Mouse (Mus musculus) splenic B cell, adult 2 months (primary cell): Measurements from ENCODE around the gene Cdrt4.

ENCODE experiments used
- DNase-seq: peaks from one replicate; pipeline ENCODE4 v3.0.0-alpha.2; 2011; ENCODE audit warnings: low read depth, low spot score
- H3K27me3 ChIP-seq: 2 replicates; pipeline ENCODE4 v1.6.1; 2012; ENCODE audit warnings: mild to moderate bottlenecking, low read length, moderate library complexity, mixed read lengths; ENCODE audit not compliant: control insufficient read depth, poor library complexity, insufficient read depth, severe bottlenecking
- H3K36me3 ChIP-seq: 2 replicates; pipeline ENCODE4 v1.6.1; 2012; ENCODE audit warnings: mild to moderate bottlenecking, low read length, moderate library complexity, mixed read lengths; ENCODE audit not compliant: control insufficient read depth, poor library complexity, insufficient read depth, severe bottlenecking

Gene Cdrt4

DNA sequence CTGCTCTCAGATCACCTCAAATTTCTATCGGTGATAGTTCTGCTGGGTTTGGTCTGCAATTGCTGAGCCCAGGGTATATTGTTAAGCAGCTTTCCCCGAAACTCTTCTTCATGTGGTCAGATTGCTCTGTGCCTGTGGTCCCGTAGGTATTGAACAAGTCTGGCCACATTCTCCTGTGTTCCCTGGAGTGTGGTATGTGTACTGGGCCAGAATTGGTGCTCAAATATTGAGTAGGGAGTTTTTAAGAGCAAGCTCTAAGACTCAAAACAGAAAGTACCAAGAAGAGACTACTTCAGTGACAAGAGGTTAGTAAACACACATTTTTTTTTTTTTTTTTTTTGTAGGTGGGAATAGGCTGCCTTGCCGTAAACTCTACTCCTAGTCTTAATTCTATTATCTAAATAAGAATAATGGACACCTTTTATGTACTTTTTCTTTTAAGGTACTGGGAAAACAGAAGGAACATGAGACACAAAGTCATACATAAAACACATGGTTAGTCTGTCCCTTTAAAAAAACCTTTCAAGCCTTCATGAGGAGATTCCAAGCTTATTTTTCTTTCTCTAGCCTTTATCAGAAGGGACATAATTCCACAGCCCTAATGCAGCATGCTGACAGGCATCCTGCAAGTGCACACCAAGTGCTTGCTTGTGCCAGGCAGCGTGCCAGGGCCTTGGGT lies 46.2 kb downstream of the Cdrt4 start:
- Histone ChIP-seq H3K27me3 (peaks cover 3% of the 10 kb centered on the region; the same call in 1 of the 2 replicates), H3K36me3 (no peaks in the 10 kb centered on the region)
- DNase-seq, result no peak

DNA sequence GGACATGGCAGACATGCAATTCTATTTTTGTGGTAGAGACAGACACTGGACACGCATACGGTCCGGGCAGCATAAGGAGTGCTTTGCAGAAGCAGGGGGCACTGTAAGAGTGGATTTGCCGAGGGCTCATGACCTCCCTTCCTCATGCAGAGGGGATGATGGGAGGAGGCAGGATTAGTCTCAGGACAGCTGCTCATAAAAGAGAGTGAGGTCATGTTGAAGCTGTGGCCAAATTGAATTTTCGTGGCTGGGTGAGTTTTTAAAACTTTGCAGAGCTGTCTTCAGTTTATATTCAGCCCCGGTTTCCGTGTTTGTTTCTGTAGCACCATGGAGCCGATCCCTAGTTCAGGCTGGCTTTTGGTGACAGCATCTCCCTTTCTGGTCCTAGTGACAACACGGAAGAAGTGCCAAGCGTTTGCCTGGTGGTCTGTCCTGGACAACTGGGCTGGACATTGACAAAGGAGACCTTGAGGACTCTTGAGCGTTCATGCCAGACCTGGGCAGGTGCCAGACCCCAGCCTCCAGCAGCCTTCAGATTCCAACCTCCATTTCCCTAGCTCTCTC lies 46.8 kb downstream of the Cdrt4 start:
- H3K36me3 ChIP-seq, result no peaks in the 10 kb centered on the region
- DNase-seq, result no peak
- H3K27me3 ChIP-seq, result peaks cover 3% of the 10 kb centered on the region; the same call in 1 of the 2 replicates

- Histone ChIP-seq H3K27me3 (peaks cover 3% of the 10 kb centered on the region; the same call in 1 of the 2 replicates), H3K36me3 (no peaks in the 10 kb centered on the region)
- DNase-seq, result no peak
These were observed 49.1 kb downstream of the Cdrt4 start for GRCm38 (mm10) chr11:63000126-63000525.

- Histone ChIP-seq H3K27me3 (peaks cover 3% of the 10 kb centered on the region; the same call in 1 of the 2 replicates), H3K36me3 (no peaks in the 10 kb centered on the region)
- no peak for DNase-seq
These were observed 53.6 kb downstream of the Cdrt4 start for GRCm38 (mm10) chr11:63004617-63005016.

DNA sequence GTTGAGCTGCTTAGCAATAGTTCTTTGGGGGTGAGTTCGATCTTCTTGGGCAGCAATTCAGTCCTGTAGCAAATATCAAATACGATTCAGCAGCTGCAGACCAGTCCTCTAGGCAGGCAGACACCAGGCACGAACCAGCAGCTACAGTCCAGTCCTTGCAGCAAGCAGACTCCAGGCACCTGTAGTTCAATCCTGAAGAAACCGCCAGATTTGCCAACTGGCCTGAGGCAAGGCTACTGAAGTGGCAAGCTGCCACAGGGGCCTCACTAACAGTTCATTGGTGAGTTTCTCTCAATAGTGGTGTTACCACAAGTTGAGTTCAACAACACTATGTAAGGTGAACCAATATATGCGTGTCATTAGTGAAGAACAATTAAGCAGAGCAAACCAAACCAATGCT lies 56.4 kb downstream of the Cdrt4 start:
- Histone ChIP-seq H3K36me3 (no peaks in the 10 kb centered on the region), H3K27me3 (no peaks in the 10 kb centered on the region)
- DNase-seq, result no peak

DNA sequence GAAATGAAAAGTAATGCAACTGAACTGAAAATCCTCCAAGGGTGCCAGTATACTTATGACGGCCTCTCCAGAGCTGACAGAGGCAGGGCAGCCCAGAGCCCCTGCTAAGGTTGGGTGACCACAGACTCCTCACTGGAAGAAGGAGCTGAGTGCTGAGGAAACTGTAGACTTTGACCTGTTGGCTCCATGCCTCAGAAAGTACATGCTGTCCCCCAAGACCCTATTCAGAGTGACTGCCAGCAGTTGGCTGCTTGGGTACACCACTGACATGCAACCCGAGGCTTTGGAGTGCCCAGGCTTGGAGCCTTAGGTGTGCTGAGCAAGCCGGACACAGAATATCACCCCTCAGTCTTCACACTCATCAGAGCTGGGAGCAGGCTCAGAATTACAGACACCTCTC lies 57.0 kb downstream of the Cdrt4 start:
- H3K27me3 ChIP-seq, result no peaks in the 10 kb centered on the region
- no peak for DNase-seq
- H3K36me3 ChIP-seq, result no peaks in the 10 kb centered on the region

- DNase-seq, result no peak
- H3K27me3 ChIP-seq, result no peaks in the 10 kb centered on the region
- no peaks in the 10 kb centered on the region for H3K36me3 ChIP-seq
These were observed 58.8 kb downstream of the Cdrt4 start for GRCm38 (mm10) chr11:63009761-63010160.

- no peak for DNase-seq
- no peaks in the 10 kb centered on the region for H3K27me3 ChIP-seq
- H3K36me3 ChIP-seq, result no peaks in the 10 kb centered on the region
These were observed 66.5 kb downstream of the Cdrt4 start for GRCm38 (mm10) chr11:63017327-63018082.

- no peak for DNase-seq
- no peaks in the 10 kb centered on the region for H3K27me3 ChIP-seq
These were observed 67.2 kb downstream of the Cdrt4 start for GRCm38 (mm10) chr11:63018083-63018622.

DNA sequence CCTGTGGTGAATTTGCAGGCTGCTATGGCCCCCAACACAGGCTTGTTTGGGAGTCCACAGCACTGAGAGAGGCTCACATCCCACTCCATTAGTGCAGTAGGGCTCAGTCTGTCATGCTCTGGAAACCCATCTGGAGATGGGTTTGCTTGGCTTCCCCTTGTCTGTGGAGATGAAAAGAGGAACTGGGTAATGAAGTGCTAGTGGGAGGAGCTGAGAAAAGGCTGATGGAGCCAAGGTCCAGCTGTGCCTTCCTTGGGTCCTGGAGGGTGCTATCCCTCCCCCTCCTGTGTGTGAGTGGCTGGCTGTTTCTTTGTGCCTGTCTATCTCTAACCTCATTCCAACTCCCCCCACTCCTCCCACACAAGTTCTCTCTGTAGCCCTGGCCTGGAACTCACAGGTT lies 69.6 kb downstream of the Cdrt4 start:
- H3K27me3 ChIP-seq, result no peaks in the 10 kb centered on the region
- peak; percentile 29 for DNase-seq
- H3K36me3 ChIP-seq, result no peaks in the 10 kb centered on the region

More at GRCm38 (mm10) chr11:63018083-63018622, 67.2 kb downstream of the Cdrt4 start:
- no peaks in the 10 kb centered on the region for H3K36me3 ChIP-seq

DNA sequence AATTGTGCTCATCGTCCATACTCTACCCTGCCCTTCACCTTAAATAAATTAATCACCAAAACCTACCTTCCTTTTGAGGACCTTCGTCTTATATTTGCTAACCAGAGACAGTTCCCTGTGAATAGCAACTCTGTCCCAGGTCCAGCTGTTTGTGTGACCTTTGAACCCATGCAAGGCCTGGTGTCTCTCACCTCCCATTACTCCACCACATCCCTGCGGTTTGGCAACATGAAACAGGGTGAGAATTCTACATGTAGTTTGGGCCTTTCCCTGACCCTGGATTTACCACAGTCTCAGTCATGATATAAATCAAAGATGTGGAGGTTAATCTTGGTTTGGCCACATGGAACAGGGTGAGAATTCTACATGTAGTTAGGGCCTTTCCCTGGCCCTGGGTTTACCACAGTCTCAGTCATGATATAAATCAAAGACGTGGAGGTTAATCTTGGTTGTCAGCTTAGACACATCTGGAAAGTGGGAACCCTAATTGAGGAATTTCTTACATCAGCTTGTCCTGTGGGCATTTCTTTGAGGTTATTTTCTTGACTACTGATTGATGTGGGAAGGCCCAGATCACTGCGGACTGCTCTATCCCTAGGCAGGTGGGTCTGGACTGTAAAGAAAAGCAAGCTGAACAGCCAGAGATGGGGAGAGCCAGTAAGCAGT lies 70.3 kb downstream of the Cdrt4 start:
- Histone ChIP-seq H3K27me3 (no peaks in the 10 kb centered on the region), H3K36me3 (no peaks in the 10 kb centered on the region)
- DNase-seq, result no peak

DNA sequence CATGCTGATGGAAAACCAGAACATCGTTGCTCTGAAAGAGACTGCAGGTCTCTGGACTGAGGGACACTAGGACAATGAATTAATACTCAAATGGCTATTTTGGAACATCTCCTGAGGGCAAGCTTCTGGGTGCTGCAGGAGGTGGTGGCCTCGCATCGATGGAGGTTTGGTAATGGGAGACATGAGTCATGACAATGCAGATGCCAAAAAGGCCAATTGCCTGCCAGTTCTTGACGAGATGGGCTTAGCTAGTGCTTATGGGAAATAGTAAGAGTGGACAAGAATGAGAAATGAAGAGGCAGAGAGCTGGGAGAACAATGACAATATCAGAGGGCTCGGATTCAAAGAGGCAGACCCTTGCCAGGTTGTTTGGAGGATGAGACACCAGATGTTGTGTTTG lies 72.5 kb downstream of the Cdrt4 start:
- no peak for DNase-seq
- no peaks in the 10 kb centered on the region for H3K36me3 ChIP-seq
- H3K27me3 ChIP-seq, result no peaks in the 10 kb centered on the region

- DNase-seq, result no peak
- H3K36me3 ChIP-seq, result no peaks in the 10 kb centered on the region
- H3K27me3 ChIP-seq, result no peaks in the 10 kb centered on the region
These were observed 73.1 kb downstream of the Cdrt4 start for GRCm38 (mm10) chr11:63024136-63024535.

DNA sequence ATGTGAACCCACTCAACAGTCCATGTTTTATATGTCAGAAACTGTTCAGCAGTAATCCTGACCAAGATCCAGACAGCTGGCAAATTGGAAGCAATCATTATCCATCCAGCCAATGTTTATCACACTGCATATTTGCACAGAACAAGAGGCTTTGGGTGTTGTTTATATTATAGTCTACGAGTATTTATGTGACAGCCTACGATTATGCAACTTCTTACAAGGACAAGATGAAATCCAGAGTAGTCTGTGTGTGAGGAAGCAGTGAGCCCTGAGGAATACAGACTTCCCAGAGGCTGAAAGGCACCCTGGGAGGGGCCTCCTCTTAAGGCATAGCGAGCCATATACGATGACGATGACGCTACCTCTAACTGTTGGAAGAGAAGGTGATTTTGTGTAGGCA lies 74.5 kb downstream of the Cdrt4 start:
- H3K36me3 ChIP-seq, result no peaks in the 10 kb centered on the region
- no peak for DNase-seq
- no peaks in the 10 kb centered on the region for H3K27me3 ChIP-seq
